Mouse (Mus musculus) retina, postnatal 7 days (tissue): ENCODE measurements around the gene Mier2.

Source experiments
- DNase-seq: peaks from one replicate; pipeline ENCODE4 v3.0.0-alpha.2; 2012; ENCODE audit warnings: low read depth, low spot score

Gene Mier2

DNA sequence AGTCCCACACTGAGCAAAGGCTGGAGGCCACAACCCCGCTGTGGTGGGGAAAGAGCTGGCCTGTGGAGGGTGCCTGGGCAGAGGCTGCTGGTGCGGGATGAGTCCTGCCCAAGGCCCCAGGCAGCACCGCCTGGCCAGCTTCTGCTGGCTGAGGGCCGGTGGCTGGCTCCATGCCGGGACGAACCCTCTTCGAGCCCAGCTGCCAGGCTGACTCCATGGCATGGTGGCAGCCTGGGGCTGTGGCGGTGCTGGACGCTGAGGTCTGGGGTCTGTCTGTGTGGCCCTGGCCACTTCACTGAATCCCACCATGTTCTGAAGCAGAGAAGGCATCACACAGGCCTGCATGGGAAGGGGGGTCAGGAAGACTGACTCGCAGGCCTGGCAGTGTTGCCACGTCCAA lies 14.3 kb downstream of the Mier2 start:
- no peak for DNase-seq

- no peak for DNase-seq
These were observed 15.1 kb downstream of the Mier2 start for GRCm38 (mm10) chr10:79539701-79540495.

DNA sequence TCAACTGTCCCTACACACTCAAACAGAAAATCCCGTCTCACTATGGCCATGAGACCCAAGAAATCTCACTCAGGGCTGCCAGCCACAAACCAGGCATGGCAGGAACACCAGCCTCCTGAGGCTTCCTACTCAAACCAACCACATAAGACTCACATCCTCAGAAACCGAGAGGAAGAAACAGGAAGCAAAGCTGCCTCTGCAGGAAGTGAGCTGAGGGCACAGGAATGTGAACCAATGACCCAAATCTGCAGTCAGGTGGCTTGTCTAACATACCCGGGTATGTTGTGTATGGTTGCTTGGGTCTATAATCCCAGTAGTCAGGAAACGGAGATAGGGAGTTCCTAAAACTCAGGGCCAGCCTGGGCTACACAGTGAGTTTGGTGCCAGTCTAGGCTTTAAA lies 16.1 kb downstream of the Mier2 start:
- DNase-seq = no peak

DNA sequence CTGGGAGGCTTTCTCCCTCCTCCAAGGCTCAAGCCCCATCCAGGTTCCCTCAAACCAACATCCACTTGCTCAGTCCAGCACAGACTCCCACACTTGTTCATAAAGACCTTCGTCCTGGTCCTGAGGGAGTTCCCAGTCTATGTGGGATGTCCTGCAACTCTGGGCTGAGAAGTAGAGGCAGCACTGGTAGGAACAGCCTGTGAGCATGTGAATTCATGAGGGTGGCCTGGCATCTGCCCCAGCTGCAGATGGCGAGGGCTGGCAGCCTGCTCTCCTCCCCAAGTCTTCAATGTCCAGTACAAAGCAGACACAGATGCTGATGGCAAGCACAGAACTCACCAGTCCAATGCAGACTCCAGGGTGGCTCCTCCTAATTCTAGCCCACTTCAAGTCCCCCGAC lies 16.7 kb downstream of the Mier2 start:
- no peak for DNase-seq

DNA sequence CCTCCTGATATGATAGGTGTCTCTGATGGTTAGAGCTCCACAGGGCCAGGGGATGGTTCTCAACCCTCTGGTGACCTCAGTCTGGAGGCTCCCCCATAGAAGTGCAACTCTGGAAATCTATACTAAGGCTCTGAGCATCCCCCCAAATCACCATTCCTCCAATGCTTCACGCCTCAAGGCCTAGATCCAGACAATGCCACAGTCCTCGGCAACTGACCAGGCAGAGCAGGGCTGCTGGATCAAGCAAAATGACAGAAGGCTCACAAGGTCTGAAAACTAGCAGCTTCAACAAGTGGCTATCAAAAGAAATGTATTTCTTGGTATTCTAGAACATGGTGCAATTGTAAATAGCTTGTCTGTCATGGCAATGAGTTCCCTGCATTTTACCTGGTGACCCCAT lies 17.2 kb downstream of the Mier2 start:
- DNase-seq = no peak

DNA sequence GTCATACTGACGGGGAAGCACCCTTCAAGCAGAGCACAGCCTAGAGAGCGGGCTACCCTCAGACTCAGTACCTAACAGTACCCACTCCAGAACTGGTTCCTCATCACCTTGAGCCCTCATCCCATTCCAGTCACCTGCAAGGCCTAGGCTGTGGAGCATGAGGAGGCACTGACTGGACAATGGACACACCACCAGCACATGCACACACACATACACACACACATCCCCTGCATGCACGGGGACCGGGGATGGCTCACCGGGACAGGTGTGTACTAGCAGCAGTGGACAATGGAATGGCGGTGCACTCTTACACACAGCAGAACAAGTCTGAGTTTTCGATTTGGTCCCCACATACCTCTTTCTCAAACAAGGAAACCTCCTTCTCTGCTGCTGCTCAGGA lies 17.7 kb downstream of the Mier2 start:
- no peak for DNase-seq

- no peak for DNase-seq
These were observed 18.4 kb downstream of the Mier2 start for GRCm38 (mm10) chr10:79536461-79537080.

DNA sequence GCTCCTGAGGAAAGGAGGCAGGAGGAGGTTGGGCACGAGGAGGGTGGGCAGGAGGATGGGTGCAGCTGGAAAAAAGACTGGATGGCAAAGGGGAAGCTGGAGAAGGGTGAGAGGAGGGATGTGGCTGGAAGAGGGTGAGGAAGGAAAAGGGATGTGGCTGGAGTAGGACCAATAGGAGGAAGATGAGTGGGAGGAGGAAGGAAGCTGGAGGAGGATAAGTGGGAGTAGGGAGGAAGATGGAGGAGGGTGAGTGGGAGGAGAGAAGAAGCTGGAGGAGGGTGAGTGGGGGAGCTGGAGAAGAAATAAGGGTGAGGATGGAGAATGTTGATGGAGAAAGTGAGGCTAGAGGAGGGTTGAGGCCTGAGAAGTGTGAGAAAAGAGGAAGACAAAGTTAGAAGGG lies 19.6 kb downstream of the Mier2 start:
- no peak for DNase-seq

DNA sequence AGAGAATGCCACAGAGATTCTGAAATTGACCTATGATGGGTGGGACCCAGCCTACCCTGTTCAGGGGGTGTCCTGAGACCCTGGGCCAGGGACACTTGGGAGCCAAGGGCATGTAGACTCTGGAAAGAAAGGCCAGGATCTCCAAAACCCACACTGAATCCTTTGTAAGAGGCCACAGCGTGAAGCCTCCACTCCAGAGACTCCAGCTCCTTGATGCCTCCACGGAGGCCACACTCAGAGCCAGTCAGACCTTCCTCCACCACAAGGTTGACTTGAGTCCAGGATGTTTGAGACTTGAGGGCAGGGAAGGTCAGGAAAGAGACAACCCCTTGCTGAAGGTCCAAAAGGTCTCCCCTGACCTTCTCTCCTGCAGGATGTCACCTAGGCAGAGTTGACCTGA lies 20.6 kb downstream of the Mier2 start:
- no peak for DNase-seq

DNA sequence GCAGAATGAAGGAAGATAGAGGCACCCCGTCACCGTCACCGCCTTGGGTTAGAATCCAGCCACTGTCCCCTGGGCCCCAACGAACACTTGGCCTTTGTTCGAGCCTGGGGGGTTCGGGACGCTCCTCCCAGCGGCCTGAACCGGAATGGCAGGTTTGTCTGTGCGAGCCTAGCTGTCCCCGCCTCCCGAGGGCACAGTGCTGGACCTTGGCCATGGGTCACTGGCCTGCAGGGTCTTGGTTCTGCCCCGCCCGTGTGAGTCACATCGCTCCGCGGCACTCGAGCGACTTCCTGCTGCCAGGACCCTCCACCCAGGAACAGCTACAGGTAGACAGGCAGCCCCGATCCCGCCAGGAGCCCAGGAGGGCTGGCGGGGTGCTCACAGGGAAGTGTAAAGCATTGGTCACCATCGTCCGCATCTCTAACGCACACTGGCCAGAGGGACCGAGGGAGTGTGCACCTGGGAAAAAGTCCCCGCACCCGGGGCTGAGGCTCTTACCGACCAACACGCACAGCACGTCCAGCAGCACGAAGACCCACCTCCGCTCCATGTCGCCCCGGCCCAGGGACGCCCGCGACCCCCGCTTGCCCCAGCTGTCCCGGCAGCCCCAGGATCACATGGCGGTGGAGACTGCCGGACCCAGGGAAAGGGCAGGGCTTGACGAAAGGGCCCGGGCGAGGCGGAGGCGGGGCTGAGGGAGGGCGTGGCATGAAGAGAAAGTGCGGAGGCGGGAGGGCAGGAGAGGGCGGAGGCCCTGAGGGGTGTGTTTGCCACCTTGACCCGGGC lies 21.7 kb downstream of the Mier2 start, which contains the start of gene Plpp2:
TSS of gene Plpp2 (minus strand) at position 671 of the 786 bp plus-strand sequence.
- peak; percentile 34 for DNase-seq

DNA sequence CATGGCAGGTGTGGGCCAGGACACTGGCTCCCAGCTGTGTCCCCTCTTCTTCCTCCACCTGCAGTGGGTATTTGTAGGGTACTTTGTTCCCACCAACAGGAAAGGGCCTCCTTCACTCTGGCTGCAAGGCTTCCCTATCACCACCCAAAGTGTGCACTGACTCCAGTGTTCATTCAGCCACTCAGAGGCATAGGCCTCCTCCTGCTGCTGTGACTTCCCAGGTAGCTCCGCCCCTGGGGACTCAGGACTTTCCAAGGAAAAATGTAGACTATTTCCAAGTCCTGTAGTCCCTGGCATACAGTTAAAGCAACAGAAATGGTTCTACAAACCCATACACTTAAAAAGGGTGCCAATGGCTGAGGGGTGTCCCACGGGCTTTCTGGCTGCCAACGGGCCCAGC lies 22.3 kb downstream of the Mier2 start:
- DNase-seq = no peak

DNA sequence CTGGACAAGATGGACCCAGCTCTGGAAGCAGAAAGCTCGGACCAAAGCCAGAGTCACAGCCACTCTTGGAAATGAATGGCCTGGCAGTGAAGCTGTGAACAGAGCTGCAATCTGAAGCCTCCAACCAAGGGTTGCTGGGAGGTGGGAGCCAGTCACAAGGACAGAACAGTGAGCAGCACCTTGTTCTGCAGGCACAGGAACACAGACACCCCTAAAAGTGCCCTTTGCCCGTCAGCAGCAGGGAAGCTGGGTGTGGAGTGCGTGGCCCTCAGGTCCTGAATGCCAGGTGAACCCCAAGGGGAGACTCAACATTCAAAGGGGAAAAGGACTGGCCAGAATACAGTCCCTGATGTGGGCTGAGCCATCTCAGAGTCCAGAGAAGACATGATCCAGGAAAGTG lies 23.4 kb downstream of the Mier2 start:
- no peak for DNase-seq

- DNase-seq = no peak
These were observed 24.3 kb downstream of the Mier2 start for GRCm38 (mm10) chr10:79530721-79531120.

- DNase-seq = no peak
These were observed 24.8 kb downstream of the Mier2 start for GRCm38 (mm10) chr10:79530241-79530640.

GRCm38 (mm10) chr10:79528081-79528480 lies 26.9 kb downstream of the Mier2 start:
- no peak for DNase-seq

GRCm38 (mm10) chr10:79527453-79527845 lies 27.6 kb downstream of the Mier2 start:
- DNase-seq = no peak

- no peak for DNase-seq
These were observed 28.1 kb downstream of the Mier2 start for GRCm38 (mm10) chr10:79526661-79527452.

DNA sequence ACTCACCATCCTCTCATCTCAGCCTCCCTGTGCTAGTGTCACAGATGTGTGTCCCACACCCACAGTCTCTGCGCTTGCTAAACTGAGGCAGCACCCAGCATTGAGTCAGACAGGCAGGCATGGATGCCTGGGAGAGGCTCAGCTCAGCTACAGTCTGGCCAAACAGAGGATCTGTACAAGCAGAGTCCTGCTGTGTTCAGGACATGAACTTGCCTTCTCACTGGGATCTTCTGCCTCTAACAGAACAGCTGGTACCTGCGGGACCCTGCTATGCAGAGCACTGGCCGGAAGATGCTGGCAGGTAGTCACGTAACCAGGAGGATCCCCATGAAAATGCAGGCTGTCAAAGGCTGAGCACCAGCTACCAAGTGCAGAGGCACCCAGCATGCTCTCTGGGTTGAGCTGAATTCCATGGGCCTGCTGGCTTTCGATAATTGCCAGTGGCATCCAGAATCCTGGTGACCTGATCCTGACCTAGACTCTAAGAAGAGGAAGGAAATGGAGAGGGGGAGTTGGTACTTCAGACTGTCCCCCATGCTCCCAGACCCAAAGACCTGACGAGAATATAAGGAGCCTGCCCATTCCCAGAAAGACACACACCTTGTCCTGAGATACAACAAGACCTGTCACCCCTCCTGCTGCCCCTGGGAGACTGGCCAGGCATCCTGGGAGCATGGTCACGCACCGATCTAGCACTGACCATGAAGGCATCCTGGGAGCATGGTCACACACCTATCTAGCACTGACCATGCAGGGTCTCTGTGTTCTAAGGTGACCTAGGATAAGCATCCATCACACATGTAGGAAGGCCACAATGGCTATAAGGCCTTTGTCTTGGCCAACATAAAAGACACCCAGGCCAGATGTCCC lies 29.3 kb downstream of the Mier2 start:
- no peak for DNase-seq

GRCm38 (mm10) chr10:79524433-79524832 lies 30.6 kb downstream of the Mier2 start:
- no peak for DNase-seq

- no peak for DNase-seq
These were observed 48.3 kb downstream of the Mier2 start for GRCm38 (mm10) chr10:79506709-79507108.
